Mouse (Mus musculus) limb, embryonic 14.5 days (tissue): ENCODE measurements around the gene Faap20. TPM values are rescaled to one million over a fixed set of nuclear protein-coding genes. Genes with fewer than 3 reads are reported as not detected.

Experiments used
- ATAC-seq: fragments of 200-750 bp; cut with Nextera tagmentation; 2 replicates; pipeline ENCODE4 v1.8.0; 2017; ENCODE audit warnings: low read depth, moderate number of reproducible peaks, moderate TSS enrichment; ENCODE audit not compliant: low FRiP score
- DNase-seq: peaks from one replicate; pipeline ENCODE4 v3.0.0-alpha.2; 2015; ENCODE audit warnings: low spot score
- H3K27ac ChIP-seq: fragments of 300-500 bp; sonication (generic); replicated peaks from 2 replicates; pipeline ENCODE4 v1.5.1; 2014; ENCODE audit warnings: low read depth, mild to moderate bottlenecking, low read length, moderate library complexity, mixed read lengths
- H3K27me3 ChIP-seq: fragments of 300-500 bp; sonication (generic); 2 replicates; pipeline ENCODE4 v1.6.1; 2014; ENCODE audit warnings: low read length, mixed read lengths; ENCODE audit not compliant: control insufficient read depth, insufficient read depth
- H3K36me3 ChIP-seq: fragments of 300-500 bp; sonication (generic); 2 replicates; pipeline ENCODE4 v1.6.1; 2014; ENCODE audit warnings: mild to moderate bottlenecking, low read length, moderate library complexity, mixed read lengths; ENCODE audit not compliant: control insufficient read depth, insufficient read depth
- H3K4me1 ChIP-seq: fragments of 300-500 bp; sonication (generic); 2 replicates; pipeline ENCODE4 v1.6.1; 2014; ENCODE audit warnings: antibody characterized with exemption, low read length, mixed read lengths; ENCODE audit not compliant: control insufficient read depth, insufficient read depth
- H3K4me2 ChIP-seq: fragments of 300-500 bp; sonication (generic); replicated peaks from 2 replicates; pipeline ENCODE4 v1.6.1; 2014; ENCODE audit warnings: low read depth, mild to moderate bottlenecking, low read length, moderate library complexity; ENCODE audit not compliant: severe bottlenecking
- H3K4me3 ChIP-seq: fragments of 300-500 bp; sonication (generic); replicated peaks from 2 replicates; pipeline ENCODE4 v1.5.1; 2014; ENCODE audit warnings: low read length
- H3K9ac ChIP-seq: fragments of 300-500 bp; sonication (generic); 2 replicates; pipeline ENCODE4 v1.6.1; 2014; ENCODE audit warnings: mild to moderate bottlenecking, low read depth, low read length, moderate library complexity; ENCODE audit not compliant: severe bottlenecking
- H3K9me3 ChIP-seq: fragments of 300-500 bp; sonication (generic); 2 replicates; pipeline ENCODE4 v1.6.1; 2016; ENCODE audit warnings: low read length; ENCODE audit not compliant: control insufficient read depth
- POLR2A ChIP-seq: fragments of 200-500 bp; IDR thresholded peaks from 2 replicates; pipeline ENCODE4 v1.8.0; 2012; ENCODE audit warnings: inconsistent platforms, mild to moderate bottlenecking, moderate library complexity, borderline replicate concordance; ENCODE audit not compliant: insufficient read depth, insufficient read length; ENCODE audit errors: extremely low read depth
- WGBS: fragments of 180-500 bp; shearing (Covaris S2); extraction: QIAGEN DNeasy Blood & Tissue Kit; methylation state at CpG from one replicate; pipeline ENCODE4 v1.1.7; 2014; 5-methylcytosine and 5-hydroxymethylcytosine counted together
- polyA plus RNA-seq, 2 experiments: library from polyadenylated mRNA; depleted of rRNA in 1 of 2; stranded (reverse) in 1 of 2; unstranded in 1 of 2; fragments of >200 nt; fragmentation: Nextera tagmentation in 1 of 2; extraction: Ambion mirVana in 1 of 2; gene quantifications; 2 replicates each; pipeline versions ENCODE4 v1.2.1 to v1.2.3; 2012 to 2014

Gene Faap20
- polyA plus RNA-seq (2012; rRNA removed) (64.6 and 85.1 TPM in 2 replicates), polyA plus RNA-seq (2014; fragmentation: Nextera tagmentation; extraction: Ambion mirVana) (72.5 and 84.8 TPM in 2 replicates)

GRCm38 (mm10) chr4:155249648-155250351 lies at the start of gene Faap20:
Gene Faap20 (plus strand): TSS chr4:155249802.
- Histone ChIP-seq H3K4me3 (peak within 1 kb of the TSS; percentile 50), H3K4me2 (peak within 1 kb of the TSS; percentile 74), H3K27me3 (no peaks in the 10 kb centered on the region), H3K4me1 (peaks cover 46% of the 10 kb centered on the region), H3K9me3 (no peaks in the 10 kb centered on the region), H3K27ac (peak within 1 kb of the TSS; percentile 96), H3K36me3 (peaks cover 9% of the 10 kb centered on the region), H3K9ac (peak within 1 kb of the TSS; percentile 63)
- peak; percentile 93 for DNase-seq
- WGBS: under 1% methylated on average over 38 of the region's 58 CpGs
- 0 out of 2 replicates have a peak, but pooled peaks have one; percentile 74 for TF ChIP-seq POLR2A
- peak; percentile 89 for ATAC-seq

GRCm38 (mm10) chr4:155200861-155201390 lies 48.7 kb upstream of the Faap20 start:
- DNase-seq: no peak
- Histone ChIP-seq H3K9me3 (no peaks in the 10 kb centered on the region), H3K27ac (peak overlapping the region; percentile 16; the same call in 1 of the 2 replicates), H3K4me3 (no peak overlapping the region), H3K4me1 (peaks cover 69% of the 10 kb centered on the region), H3K9ac (no peak overlapping the region), H3K4me2 (no peak overlapping the region), H3K27me3 (no peaks in the 10 kb centered on the region), H3K36me3 (0 out of 2 replicates have a peak, but pooled peaks cover 7% of the 10 kb centered on the region)
- WGBS: 42% methylated on average over 3 of the region's 3 CpGs
- TF ChIP-seq POLR2A: no peak
- ATAC-seq: no peak

- no peaks in the 10 kb centered on the region for H3K27me3 ChIP-seq
- ATAC-seq (no peak), DNase-seq (no peak)
- H3K4me2 ChIP-seq: no peak overlapping the region
- H3K9ac ChIP-seq: no peak overlapping the region
- 90% methylated on average over 7 of the region's 7 CpGs for WGBS
- H3K4me3 ChIP-seq: no peak overlapping the region
- peaks cover 64% of the 10 kb centered on the region for H3K4me1 ChIP-seq
- peak overlapping the region; percentile 16; the same call in 1 of the 2 replicates for H3K27ac ChIP-seq
- TF ChIP-seq POLR2A: no peak
- H3K36me3 ChIP-seq: 0 out of 2 replicates have a peak, but pooled peaks cover 7% of the 10 kb centered on the region
- H3K9me3 ChIP-seq: no peaks in the 10 kb centered on the region
Observed at GRCm38 (mm10) chr4:155201764-155202163, 47.8 kb upstream of the Faap20 start.

GRCm38 (mm10) chr4:155205919-155206318 lies 43.7 kb upstream of the Faap20 start:
- H3K9ac ChIP-seq: no peak overlapping the region
- H3K27ac ChIP-seq: no peak overlapping the region
- H3K4me2 ChIP-seq: no peak overlapping the region
- H3K36me3 ChIP-seq: peaks cover 21% of the 10 kb centered on the region; the same call in 1 of the 2 replicates
- no peak for DNase-seq
- H3K9me3 ChIP-seq: no peaks in the 10 kb centered on the region
- H3K4me1 ChIP-seq: peaks cover 56% of the 10 kb centered on the region
- no peaks in the 10 kb centered on the region for H3K27me3 ChIP-seq
- no peak overlapping the region for H3K4me3 ChIP-seq
- TF ChIP-seq POLR2A: no peak
- 70% methylated on average over 6 of the region's 6 CpGs for WGBS
- ATAC-seq: no peak

GRCm38 (mm10) chr4:155206498-155206897 lies 43.1 kb upstream of the Faap20 start:
- H3K36me3 ChIP-seq: peaks cover 27% of the 10 kb centered on the region
- TF ChIP-seq POLR2A: no peak
- DNase-seq (no peak), ATAC-seq (no peak)
- H3K27ac ChIP-seq: no peak overlapping the region
- no peak overlapping the region for H3K9ac ChIP-seq
- H3K4me3 ChIP-seq: no peak overlapping the region
- WGBS: 72% methylated on average over 6 of the region's 8 CpGs
- H3K9me3 ChIP-seq: no peaks in the 10 kb centered on the region
- no peaks in the 10 kb centered on the region for H3K27me3 ChIP-seq
- peaks cover 50% of the 10 kb centered on the region for H3K4me1 ChIP-seq
- H3K4me2 ChIP-seq: no peak overlapping the region
